Mouse (Mus musculus): ENCODE data around the gene Gm48552.

- TF ChIP-seq CTCF (conservative IDR thresholded peaks at IDR 0.05; ENCODE audit: insufficient read depth, insufficient read length, low read depth, low read length) (no peak), POLR2A (IDR thresholded peaks at IDR 0.05; ENCODE audit: low read depth, low read length) (no peak)
These were observed 14.7 kb downstream of the Gm48552 start for GRCm38 (mm10) chr10:81403511-81403910.

All from kidney, adult 2 months (tissue).